Mouse (Mus musculus) limb, embryonic 11.5 days (tissue): ENCODE results near the gene Tmc6. TPM values are rescaled to one million over a fixed set of nuclear protein-coding genes. Genes with fewer than 3 reads are reported as not detected.

ENCODE experiments used
- ATAC-seq: fragments of 200-750 bp; cut with Nextera tagmentation; 2 replicates; pipeline ENCODE4 v1.8.0; 2017; ENCODE audit warnings: low read depth; ENCODE audit not compliant: insufficient number of reproducible peaks, low FRiP score, low TSS enrichment
- DNase-seq: peaks from one replicate; pipeline ENCODE4 v3.0.0-alpha.2; 2015; ENCODE audit warnings: low spot score
- H3K27ac ChIP-seq: fragments of 300-500 bp; sonication (generic); replicated peaks from 2 replicates; pipeline ENCODE4 v1.5.1; 2014; ENCODE audit warnings: low read depth, mild to moderate bottlenecking, low read length
- H3K27me3 ChIP-seq: fragments of 300-500 bp; sonication (generic); 2 replicates; pipeline ENCODE4 v1.6.1; 2014; ENCODE audit warnings: mild to moderate bottlenecking, low read length, mixed read lengths; ENCODE audit not compliant: control insufficient read depth, insufficient read depth
- H3K36me3 ChIP-seq: fragments of 300-500 bp; sonication (generic); 2 replicates; pipeline ENCODE4 v1.6.1; 2014; ENCODE audit warnings: mild to moderate bottlenecking, low read length, moderate library complexity, mixed read lengths; ENCODE audit not compliant: control insufficient read depth, insufficient read depth
- H3K4me1 ChIP-seq: fragments of 300-500 bp; sonication (generic); 2 replicates; pipeline ENCODE4 v1.6.1; 2014; ENCODE audit warnings: low read length, mixed read lengths; ENCODE audit not compliant: control insufficient read depth, insufficient read depth
- H3K4me2 ChIP-seq: fragments of 300-500 bp; sonication (generic); 2 replicates; pipeline ENCODE4 v1.6.1; 2014; ENCODE audit warnings: low read depth, mild to moderate bottlenecking, moderate library complexity; ENCODE audit not compliant: severe bottlenecking
- H3K4me3 ChIP-seq: fragments of 300-500 bp; sonication (generic); 2 replicates; pipeline ENCODE4 v1.5.1; 2014; ENCODE audit warnings: low read depth, low read length
- H3K9ac ChIP-seq: fragments of 300-500 bp; sonication (generic); 2 replicates; pipeline ENCODE4 v1.6.1; 2014; ENCODE audit warnings: mild to moderate bottlenecking, low read length
- H3K9me3 ChIP-seq: fragments of 300-500 bp; sonication (generic); 2 replicates; pipeline ENCODE4 v1.6.1; 2016; ENCODE audit warnings: low read length; ENCODE audit not compliant: control insufficient read depth
- WGBS: fragments of 180-500 bp; shearing (Covaris S2); extraction: QIAGEN DNeasy Blood & Tissue Kit; methylation state at CpG from one replicate; pipeline ENCODE4 v1.1.7; 2014; 5-methylcytosine and 5-hydroxymethylcytosine counted together
- polyA plus RNA-seq: library from polyadenylated mRNA; unstranded; fragments of >200 nt; fragmentation: Nextera tagmentation; extraction: Ambion mirVana; gene quantifications from 2 replicates; pipeline ENCODE4 v1.2.1, GENCODE M21; 2014

Tmc6 gene
- 13.5 and 19.3 TPM in 2 replicates for polyA plus RNA-seq

DNA sequence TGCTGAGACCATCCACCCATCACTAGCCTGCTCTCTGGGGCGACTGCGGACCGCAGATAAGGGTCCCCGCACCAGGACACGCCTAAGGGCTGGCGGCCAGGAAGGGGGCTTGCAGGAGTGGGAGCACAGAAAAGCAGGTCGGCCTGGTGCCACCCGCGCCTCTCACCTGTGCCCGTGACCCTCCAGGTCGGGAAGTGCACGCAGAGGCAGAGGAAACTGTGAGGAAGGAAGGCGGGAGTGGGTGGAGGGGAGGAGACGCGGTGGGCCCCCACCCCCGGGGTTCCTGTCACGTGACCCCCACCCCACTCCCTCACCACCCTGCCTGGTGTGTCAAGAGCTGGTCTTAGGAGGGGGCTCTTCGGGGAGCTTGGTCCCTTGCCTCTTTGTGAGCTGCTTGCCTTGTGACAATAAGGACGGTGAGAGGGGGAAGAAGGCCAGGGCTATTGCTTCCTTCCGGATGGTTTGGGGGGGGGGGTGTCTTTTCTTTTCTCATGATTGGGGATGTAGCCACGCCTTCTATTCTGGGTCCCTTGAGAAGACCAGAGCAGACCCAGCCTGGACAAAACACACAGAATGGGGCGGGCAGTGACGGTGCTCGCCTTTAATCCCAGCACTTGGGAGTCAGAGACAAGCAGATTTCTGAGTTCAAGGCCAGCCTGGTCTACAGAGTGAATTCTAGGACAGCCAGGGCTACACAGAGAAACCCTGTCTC lies at the start of gene Tmc6, which contains the start of gene Tmc8:
TSS of gene Tmc6 (minus strand) at position 206 of the 712 bp plus-strand sequence.
TSS of gene Tmc8 (plus strand) at position 84 of the 712 bp plus-strand sequence.
- H3K4me3 ChIP-seq = peak within 1 kb of the TSS; percentile 43
- H3K27me3 ChIP-seq = peaks cover 2% of the 10 kb centered on the region; the same call in 1 of the 2 replicates
- no peak for ATAC-seq
- DNase-seq = no peak
- peak within 1 kb of the TSS; percentile 99 for H3K4me2 ChIP-seq
- WGBS = 46% methylated on average over 24 of the region's 24 CpGs
- H3K4me1 ChIP-seq = peaks cover 29% of the 10 kb centered on the region
- H3K27ac ChIP-seq = peak within 1 kb of the TSS; percentile 32
- H3K9ac ChIP-seq = peak within 1 kb of the TSS; percentile 28; the same call in 1 of the 2 replicates
- H3K9me3 ChIP-seq = no peaks in the 10 kb centered on the region
- no peaks in the 10 kb centered on the region for H3K36me3 ChIP-seq

- Histone ChIP-seq H3K4me1 (peaks cover 10% of the 10 kb centered on the region), H3K9me3 (no peaks in the 10 kb centered on the region), H3K27me3 (no peaks in the 10 kb centered on the region), H3K27ac (no peak overlapping the region), H3K36me3 (no peaks in the 10 kb centered on the region), H3K4me2 (no peak overlapping the region), H3K9ac (no peak overlapping the region), H3K4me3 (no peak overlapping the region)
- 88% methylated on average over 9 of the region's 9 CpGs for WGBS
- DNase-seq (no peak), ATAC-seq (no peak)
Measured at GRCm38 (mm10) chr11:117830401-117830800, 48.4 kb upstream of the Tmc6 start.

- H3K4me3 ChIP-seq = no peak overlapping the region
- H3K9ac ChIP-seq = no peak overlapping the region
- ATAC-seq (no peak), DNase-seq (no peak)
- 85% methylated on average over 2 of the region's 2 CpGs for WGBS
- H3K9me3 ChIP-seq = no peaks in the 10 kb centered on the region
- H3K4me2 ChIP-seq = no peak overlapping the region
- H3K27ac ChIP-seq = no peak overlapping the region
- H3K36me3 ChIP-seq = no peaks in the 10 kb centered on the region
- peaks cover 10% of the 10 kb centered on the region for H3K4me1 ChIP-seq
- no peaks in the 10 kb centered on the region for H3K27me3 ChIP-seq
Measured at GRCm38 (mm10) chr11:117829671-117830215, 47.7 kb upstream of the Tmc6 start.

GRCm38 (mm10) chr11:117828888-117829604 lies 47.0 kb upstream of the Tmc6 start:
- ATAC-seq (no peak), DNase-seq (no peak)
- H3K9ac ChIP-seq = no peak overlapping the region
- no peaks in the 10 kb centered on the region for H3K27me3 ChIP-seq
- no peak overlapping the region for H3K4me2 ChIP-seq
- H3K4me1 ChIP-seq = peaks cover 15% of the 10 kb centered on the region
- H3K4me3 ChIP-seq = no peak overlapping the region
- H3K9me3 ChIP-seq = no peaks in the 10 kb centered on the region
- no peak overlapping the region for H3K27ac ChIP-seq
- 66% methylated on average over 9 of the region's 9 CpGs for WGBS
- no peaks in the 10 kb centered on the region for H3K36me3 ChIP-seq

DNA sequence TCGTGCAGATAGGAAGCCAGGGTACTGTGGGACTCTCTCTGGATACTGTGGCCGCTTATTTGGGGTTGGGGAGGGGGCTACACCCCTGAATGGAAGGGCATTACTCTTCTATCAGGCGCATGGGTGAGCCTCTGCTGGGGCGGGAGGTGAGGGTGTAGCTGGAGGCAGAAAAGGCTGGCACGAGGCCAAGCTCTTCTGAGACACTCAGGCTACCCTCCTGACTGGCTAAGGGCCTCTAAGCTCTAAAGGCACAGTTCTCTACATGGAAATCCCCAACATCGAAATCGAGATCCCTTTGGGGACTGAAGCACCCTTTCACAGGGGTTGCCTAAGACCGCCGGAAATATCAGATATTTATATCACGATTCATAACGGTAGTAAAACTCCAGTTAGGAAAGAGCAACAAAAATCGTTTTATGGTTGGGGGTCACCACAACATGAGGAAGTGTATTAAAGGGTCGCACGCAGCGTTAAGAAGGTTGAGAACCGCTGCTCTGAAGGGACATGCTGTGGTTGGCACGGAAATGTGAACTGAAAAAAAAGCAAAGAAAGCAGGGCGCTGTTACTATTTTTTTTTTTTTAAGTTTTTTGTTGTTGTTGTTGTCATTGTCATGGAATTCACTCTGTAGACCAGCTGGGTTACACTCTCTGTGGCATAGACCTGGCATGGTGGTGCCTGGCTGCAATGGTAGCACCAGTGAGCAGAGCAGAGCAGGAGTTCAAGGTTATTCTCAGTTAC lies 46.3 kb upstream of the Tmc6 start:
- H3K27ac ChIP-seq = no peak overlapping the region
- H3K36me3 ChIP-seq = no peaks in the 10 kb centered on the region
- peaks cover 20% of the 10 kb centered on the region for H3K4me1 ChIP-seq

GRCm38 (mm10) chr11:117827386-117827785 lies 45.4 kb upstream of the Tmc6 start:
- Histone ChIP-seq H3K36me3 (peaks cover 3% of the 10 kb centered on the region; the same call in 1 of the 2 replicates), H3K4me2 (0 out of 2 replicates have a peak overlapping the region, but pooled peaks have one; percentile 10), H3K4me1 (peaks cover 20% of the 10 kb centered on the region), H3K9me3 (no peaks in the 10 kb centered on the region), H3K9ac (peak overlapping the region; percentile 12; the same call in 1 of the 2 replicates), H3K27me3 (no peaks in the 10 kb centered on the region), H3K27ac (no peak overlapping the region), H3K4me3 (no peak overlapping the region)
- DNase-seq (no peak), ATAC-seq (no peak)
- 34% methylated on average over 3 of the region's 3 CpGs for WGBS

More for the DNA sequence above, 46.3 kb upstream of the Tmc6 start:
- WGBS = 88% methylated on average over 18 of the region's 18 CpGs
- Histone ChIP-seq H3K4me3 (no peak overlapping the region), H3K9ac (no peak overlapping the region), H3K9me3 (no peaks in the 10 kb centered on the region), H3K27me3 (no peaks in the 10 kb centered on the region), H3K4me2 (no peak overlapping the region)
- ATAC-seq (no peak), DNase-seq (no peak)

GRCm38 (mm10) chr11:117826916-117827315 lies 44.9 kb upstream of the Tmc6 start:
- H3K4me2 ChIP-seq = peak overlapping the region; percentile 90; the same call in 1 of the 2 replicates
- H3K36me3 ChIP-seq = peaks cover 3% of the 10 kb centered on the region; the same call in 1 of the 2 replicates
- 74% methylated on average over 8 of the region's 8 CpGs for WGBS
- H3K9ac ChIP-seq = peak overlapping the region; percentile 28; the same call in 1 of the 2 replicates
- H3K27ac ChIP-seq = 0 out of 2 replicates have a peak overlapping the region, but pooled peaks have one; percentile 95
- no peak overlapping the region for H3K4me3 ChIP-seq
- no peaks in the 10 kb centered on the region for H3K9me3 ChIP-seq
- H3K27me3 ChIP-seq = no peaks in the 10 kb centered on the region
- ATAC-seq = no peak
- no peak for DNase-seq
- peaks cover 20% of the 10 kb centered on the region for H3K4me1 ChIP-seq
